Mouse (Mus musculus) forebrain, embryonic 14.5 days (tissue): ENCODE measurements at regions not wholly inside any gene's neighbourhood (a gene's known extent, or its start where the extent isn't known, plus 50 kb on each side); places are given as distances from the start of the nearest gene placed in this dataset.

Source experiments
- ATAC-seq: fragments of 200-750 bp; cut with Nextera tagmentation; 2 replicates; pipeline ENCODE4 v1.8.0; 2017; ENCODE audit warnings: mild to moderate bottlenecking, moderate library complexity
- DNase-seq: peaks from one replicate; pipeline ENCODE4 v3.0.0-alpha.2; 2015; ENCODE audit warnings: low spot score
- H3K27ac ChIP-seq: fragments of 300-500 bp; sonication (generic); 2 replicates; pipeline ENCODE4 v1.5.1; 2014; ENCODE audit warnings: low read depth, mild to moderate bottlenecking, control low read depth, low read length, moderate library complexity
- H3K27me3 ChIP-seq: fragments of 300-500 bp; sonication (generic); replicated peaks from 2 replicates; pipeline ENCODE4 v1.6.1; 2014; ENCODE audit warnings: low read length, control low read depth, mixed read lengths; ENCODE audit not compliant: control insufficient read depth, insufficient read depth
- H3K36me3 ChIP-seq: fragments of 300-500 bp; sonication (generic); 2 replicates; pipeline ENCODE4 v1.6.1; 2014; ENCODE audit warnings: low read length, control low read depth; ENCODE audit not compliant: control insufficient read depth, insufficient read depth
- H3K4me1 ChIP-seq: fragments of 300-500 bp; sonication (generic); 2 replicates; pipeline ENCODE4 v1.6.1; 2014; ENCODE audit warnings: antibody characterized with exemption, low read length, control low read depth; ENCODE audit not compliant: control insufficient read depth, insufficient read depth
- H3K4me2 ChIP-seq: fragments of 300-500 bp; sonication (generic); 2 replicates; pipeline ENCODE4 v1.6.1; 2014; ENCODE audit warnings: mild to moderate bottlenecking, control low read depth, low read length
- H3K4me3 ChIP-seq: fragments of 300-500 bp; sonication (generic); 2 replicates; pipeline ENCODE4 v1.5.1; 2014; ENCODE audit warnings: low read depth, low read length, control low read depth
- H3K9ac ChIP-seq: fragments of 300-500 bp; sonication (generic); 2 replicates; pipeline ENCODE4 v1.6.1; 2014; ENCODE audit warnings: mild to moderate bottlenecking, low read length, control low read depth, moderate library complexity
- H3K9me3 ChIP-seq: fragments of 300-500 bp; sonication (generic); replicated peaks from 2 replicates; pipeline ENCODE4 v1.6.1; 2016; ENCODE audit warnings: low read length, control low read depth, mixed read lengths; ENCODE audit not compliant: control insufficient read depth
- WGBS: fragments of 180-500 bp; shearing (Covaris S2); extraction: QIAGEN DNeasy Blood & Tissue Kit; methylation state at CpG from one replicate; pipeline ENCODE4 v1.1.7; 2014; 5-methylcytosine and 5-hydroxymethylcytosine counted together

DNA sequence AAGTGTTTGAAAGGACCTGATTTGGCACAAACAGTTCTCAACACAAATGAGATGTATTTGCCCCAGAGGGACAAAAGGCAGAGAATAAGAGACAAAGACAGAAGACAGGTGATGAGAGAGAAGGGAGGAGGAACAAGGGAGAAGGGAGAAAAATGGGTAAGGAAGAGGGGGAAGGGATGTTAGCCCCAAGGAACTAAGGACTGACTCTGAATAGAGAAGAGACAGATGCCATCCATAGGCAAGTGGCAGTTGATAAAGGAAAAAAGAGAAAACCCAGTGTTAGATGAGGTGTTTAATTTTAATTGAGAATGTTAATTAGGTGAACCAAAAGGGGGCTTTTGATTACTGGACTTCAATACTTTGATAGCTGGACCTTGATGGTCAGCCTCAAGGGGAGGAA, 137.4 kb upstream of the B430305J03Rik start:
- no peak overlapping the region for H3K9ac ChIP-seq
- H3K9me3 ChIP-seq, result no peaks in the 10 kb centered on the region
- no peaks in the 10 kb centered on the region for H3K27me3 ChIP-seq
- no peak overlapping the region for H3K4me3 ChIP-seq
- H3K4me2 ChIP-seq, result no peak overlapping the region
- DNase-seq (no peak), ATAC-seq (peak; percentile 37; the same call in 1 of the 2 replicates)
- no peaks in the 10 kb centered on the region for H3K4me1 ChIP-seq
- no peak overlapping the region for H3K27ac ChIP-seq
- H3K36me3 ChIP-seq, result no peaks in the 10 kb centered on the region

DNA sequence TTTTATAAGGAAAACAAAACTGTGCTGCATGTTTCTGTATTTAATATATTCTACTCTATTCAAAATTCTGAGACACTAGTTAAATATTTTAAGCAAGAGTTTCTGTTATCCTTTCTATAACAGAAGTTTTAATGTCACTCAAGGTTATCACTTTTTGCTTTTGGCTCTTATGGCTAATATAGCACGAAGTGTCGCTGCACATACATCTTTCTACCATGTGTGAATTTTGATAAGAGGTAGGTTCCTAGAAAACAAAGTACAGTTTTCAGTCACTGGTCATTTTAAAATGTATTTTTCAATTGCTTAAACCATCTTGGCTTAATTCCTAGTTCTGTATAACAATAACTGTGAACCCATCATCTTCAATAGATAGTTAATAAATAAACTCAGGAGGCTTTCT, 129.1 kb upstream of the B430305J03Rik start:
- no peaks in the 10 kb centered on the region for H3K9me3 ChIP-seq
- H3K36me3 ChIP-seq, result no peaks in the 10 kb centered on the region
- ATAC-seq (no peak), DNase-seq (no peak)
- no peak overlapping the region for H3K9ac ChIP-seq
- H3K4me1 ChIP-seq, result no peaks in the 10 kb centered on the region
- no peaks in the 10 kb centered on the region for H3K27me3 ChIP-seq
- WGBS, result 98% methylated on average over 2 of the region's 2 CpGs
- H3K27ac ChIP-seq, result no peak overlapping the region
- no peak overlapping the region for H3K4me3 ChIP-seq
- no peak overlapping the region for H3K4me2 ChIP-seq

DNA sequence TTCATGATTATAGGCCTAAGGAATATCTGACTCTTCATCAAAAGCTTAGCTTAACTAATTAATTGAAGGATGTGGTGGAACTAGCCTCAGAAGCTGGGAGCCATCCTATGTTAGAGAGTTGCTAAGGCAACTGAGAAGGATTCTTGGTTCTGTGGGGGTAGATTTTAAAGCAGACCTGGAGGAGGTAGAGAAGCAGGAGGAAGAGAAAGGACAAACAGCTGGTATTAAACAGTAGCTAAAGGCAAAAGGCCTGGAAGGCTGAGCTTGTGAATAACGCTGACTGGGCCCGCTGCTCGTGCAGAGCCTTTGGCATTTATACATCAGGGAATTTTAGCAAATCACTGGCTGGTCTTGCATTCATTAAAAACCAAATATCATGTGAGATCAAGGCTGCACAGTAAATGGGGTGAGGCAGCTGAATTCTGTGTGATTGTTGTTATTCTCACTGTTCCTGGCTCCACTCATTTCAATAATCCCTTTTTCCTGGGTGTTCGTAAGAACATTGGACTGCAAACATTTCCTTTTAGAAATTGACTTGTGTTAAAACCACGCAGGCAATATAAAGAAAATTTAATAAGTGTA, 121.1 kb upstream of the B430305J03Rik start:
- no peaks in the 10 kb centered on the region for H3K9me3 ChIP-seq
- no peak overlapping the region for H3K4me2 ChIP-seq
- H3K9ac ChIP-seq, result no peak overlapping the region
- no peak overlapping the region for H3K27ac ChIP-seq
- peak; percentile 18 for DNase-seq
- WGBS, result 61% methylated on average over 5 of the region's 5 CpGs
- H3K36me3 ChIP-seq, result no peaks in the 10 kb centered on the region
- no peak overlapping the region for H3K4me3 ChIP-seq
- 0 out of 2 replicates have a peak, but pooled peaks have one; percentile 15 for ATAC-seq
- H3K27me3 ChIP-seq, result no peaks in the 10 kb centered on the region
- H3K4me1 ChIP-seq, result no peaks in the 10 kb centered on the region

DNA sequence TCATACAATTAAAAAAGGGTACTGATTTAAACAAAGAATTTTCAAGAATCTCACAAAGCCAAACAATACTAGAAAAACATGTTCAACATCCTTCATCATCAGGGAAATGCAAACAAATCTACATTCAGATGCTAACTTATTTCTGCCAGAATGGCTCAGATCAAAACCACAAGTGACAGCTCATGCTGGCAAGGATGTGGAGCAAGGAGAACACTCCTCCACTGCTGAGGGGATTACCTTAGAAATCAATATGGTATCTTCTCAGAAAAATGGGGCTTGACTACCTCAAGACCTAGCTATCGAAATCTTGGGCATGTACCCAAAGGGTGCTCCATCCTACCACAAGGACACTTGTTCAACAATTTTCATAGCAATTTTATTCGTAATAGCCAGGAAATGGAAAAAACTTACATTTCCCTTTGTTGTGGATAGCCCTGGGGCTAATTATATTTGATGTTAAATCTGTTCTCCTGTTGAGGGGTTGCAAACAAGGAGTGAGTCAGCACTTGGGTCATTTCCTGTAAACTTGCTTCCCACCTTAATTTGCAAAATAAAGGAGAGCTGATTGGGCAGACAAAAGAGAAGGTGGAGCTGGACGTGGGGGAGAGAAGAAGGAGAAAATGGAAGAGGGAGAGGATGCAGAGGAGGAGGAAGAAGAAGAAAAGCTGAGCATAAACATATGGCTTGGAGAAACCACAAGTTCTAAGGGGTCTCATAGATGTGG, 113.3 kb upstream of the B430305J03Rik start:
- no peak overlapping the region for H3K9ac ChIP-seq
- no peak overlapping the region for H3K4me2 ChIP-seq
- DNase-seq, result no peak
- WGBS, result 66% methylated on average over 3 of the region's 3 CpGs
- H3K4me1 ChIP-seq, result no peaks in the 10 kb centered on the region
- no peaks in the 10 kb centered on the region for H3K9me3 ChIP-seq
- ATAC-seq, result no peak
- no peaks in the 10 kb centered on the region for H3K36me3 ChIP-seq
- no peak overlapping the region for H3K4me3 ChIP-seq
- no peak overlapping the region for H3K27ac ChIP-seq
- H3K27me3 ChIP-seq, result no peaks in the 10 kb centered on the region

DNA sequence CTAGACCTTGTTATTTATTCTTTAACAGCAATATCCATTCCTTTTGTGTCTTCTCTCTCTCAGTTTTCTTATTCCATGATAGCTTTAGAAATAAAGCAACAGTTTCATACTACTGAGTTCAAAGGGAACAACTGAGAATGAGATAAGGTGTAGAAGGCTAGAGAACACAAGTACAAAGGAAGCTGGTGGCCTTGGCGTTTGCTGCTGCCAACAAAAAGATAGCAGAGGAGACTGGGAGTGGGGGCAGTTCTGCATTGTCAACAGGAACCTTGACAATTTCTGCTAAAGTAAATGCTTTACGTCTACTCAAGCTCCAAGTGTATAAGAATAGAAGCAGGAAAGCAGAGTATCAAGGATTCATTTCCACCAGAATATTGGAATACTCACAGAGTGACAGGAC, 109.3 kb upstream of the B430305J03Rik start:
- DNase-seq (no peak), ATAC-seq (no peak)
- H3K9ac ChIP-seq, result no peak overlapping the region
- H3K27ac ChIP-seq, result no peak overlapping the region
- no peaks in the 10 kb centered on the region for H3K27me3 ChIP-seq
- H3K9me3 ChIP-seq, result no peaks in the 10 kb centered on the region
- no peak overlapping the region for H3K4me3 ChIP-seq
- H3K4me1 ChIP-seq, result no peaks in the 10 kb centered on the region
- H3K36me3 ChIP-seq, result no peaks in the 10 kb centered on the region
- 67% methylated on average over 2 of the region's 2 CpGs for WGBS
- no peak overlapping the region for H3K4me2 ChIP-seq

DNA sequence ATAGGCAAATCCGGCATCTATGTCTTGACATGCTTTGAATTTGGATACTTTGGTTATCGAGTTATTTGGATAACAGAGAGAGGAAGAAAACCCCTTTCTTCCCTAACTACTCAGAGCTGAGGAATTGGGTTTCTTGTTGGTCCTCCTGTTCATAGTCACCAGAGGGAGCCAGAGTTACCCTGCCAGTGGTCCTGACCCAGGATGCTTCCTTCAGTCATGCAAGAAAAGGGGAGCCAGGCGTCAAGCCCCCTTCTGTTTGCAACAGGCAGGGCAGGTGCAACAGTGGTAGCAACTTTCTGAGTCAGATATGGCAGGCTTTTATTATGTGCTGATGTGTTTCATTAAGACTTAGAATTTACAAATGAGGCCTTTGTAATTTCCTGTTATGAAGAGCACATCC, 101.4 kb upstream of the B430305J03Rik start:
- ATAC-seq (peak; percentile 67; the same call in 1 of the 2 replicates), DNase-seq (peak; percentile 59)
- no peak overlapping the region for H3K4me3 ChIP-seq
- no peak overlapping the region for H3K9ac ChIP-seq
- whole genome bisulfite sequencing, result 30% methylated on average over 3 of the region's 3 CpGs
- H3K27me3 ChIP-seq, result no peaks in the 10 kb centered on the region
- no peak overlapping the region for H3K4me2 ChIP-seq
- H3K9me3 ChIP-seq, result no peaks in the 10 kb centered on the region
- H3K27ac ChIP-seq, result no peak overlapping the region
- no peaks in the 10 kb centered on the region for H3K4me1 ChIP-seq
- H3K36me3 ChIP-seq, result no peaks in the 10 kb centered on the region

DNA sequence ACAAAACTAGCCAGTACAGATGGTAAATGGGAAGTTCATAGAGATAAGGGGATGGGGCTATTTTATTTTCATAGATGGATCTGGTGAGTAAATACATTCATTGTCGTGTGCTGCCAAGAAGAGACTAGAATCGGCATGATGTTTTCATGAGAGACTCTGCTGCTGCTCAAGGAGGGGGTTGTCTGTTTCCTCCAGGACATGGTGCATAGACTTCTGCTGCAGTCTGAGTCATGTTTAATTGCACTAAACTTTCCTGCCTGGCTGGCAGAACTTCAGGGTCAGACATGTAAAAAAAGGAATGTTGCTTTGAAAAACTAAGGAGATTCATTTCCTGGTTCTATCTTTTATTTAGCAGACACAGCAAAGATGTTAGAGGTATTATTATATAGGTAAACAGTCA, 100.9 kb upstream of the B430305J03Rik start:
- 90% methylated on average over 2 of the region's 2 CpGs for WGBS
- H3K4me1 ChIP-seq, result no peaks in the 10 kb centered on the region
- no peaks in the 10 kb centered on the region for H3K27me3 ChIP-seq
- no peak overlapping the region for H3K27ac ChIP-seq
- no peak for ATAC-seq
- no peak overlapping the region for H3K9ac ChIP-seq
- H3K36me3 ChIP-seq, result no peaks in the 10 kb centered on the region
- H3K4me2 ChIP-seq, result no peak overlapping the region
- H3K4me3 ChIP-seq, result no peak overlapping the region
- DNase-seq, result no peak
- H3K9me3 ChIP-seq, result no peaks in the 10 kb centered on the region

DNA sequence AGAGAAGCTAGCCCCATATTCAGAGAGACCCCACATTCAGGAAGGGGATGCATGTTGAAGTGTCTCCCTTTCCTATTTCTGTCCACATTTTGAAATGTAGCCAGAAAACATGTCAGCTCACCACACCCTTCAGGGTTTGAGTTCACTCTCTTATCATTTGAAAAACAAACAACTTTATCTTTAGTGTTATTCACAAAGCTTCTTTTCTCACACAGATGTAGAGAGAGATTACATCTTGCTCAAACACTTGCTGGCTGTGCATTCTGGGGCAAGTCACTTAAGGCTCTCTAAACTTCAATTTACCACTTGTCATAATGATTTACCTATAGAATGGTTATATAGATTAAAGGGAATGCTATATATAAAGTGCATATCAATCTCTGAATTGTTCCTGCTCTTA, 94.3 kb upstream of the B430305J03Rik start:
- H3K4me2 ChIP-seq, result no peak overlapping the region
- H3K9me3 ChIP-seq, result no peaks in the 10 kb centered on the region
- DNase-seq (no peak), ATAC-seq (no peak)
- H3K27ac ChIP-seq, result no peak overlapping the region
- H3K4me1 ChIP-seq, result no peaks in the 10 kb centered on the region
- no peaks in the 10 kb centered on the region for H3K27me3 ChIP-seq
- no peaks in the 10 kb centered on the region for H3K36me3 ChIP-seq
- no peak overlapping the region for H3K4me3 ChIP-seq
- H3K9ac ChIP-seq, result no peak overlapping the region

DNA sequence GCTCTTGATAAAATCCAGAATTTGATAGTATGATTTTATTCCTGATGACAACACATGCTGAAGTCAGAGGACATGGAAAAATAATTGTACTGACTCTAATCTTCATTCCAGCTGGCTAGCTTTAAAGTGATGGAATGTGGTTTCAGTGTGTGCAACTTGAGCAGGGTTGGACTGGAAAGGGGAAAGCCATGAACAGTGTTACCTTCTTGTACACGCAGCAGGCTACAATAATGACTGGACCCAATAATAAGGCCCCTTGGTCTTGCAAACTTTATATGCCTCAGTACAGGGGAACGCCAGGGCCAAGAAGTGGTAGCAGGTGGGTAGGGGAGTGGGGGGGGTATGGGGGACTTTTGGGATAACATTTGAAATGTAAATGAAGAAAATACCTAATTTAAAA, 90.8 kb upstream of the B430305J03Rik start:
- Histone ChIP-seq H3K27me3 (no peaks in the 10 kb centered on the region), H3K4me3 (no peak overlapping the region), H3K36me3 (no peaks in the 10 kb centered on the region), H3K4me1 (no peaks in the 10 kb centered on the region), H3K4me2 (no peak overlapping the region), H3K27ac (no peak overlapping the region), H3K9ac (no peak overlapping the region), H3K9me3 (no peaks in the 10 kb centered on the region)
- 90% methylated on average over 2 of the region's 2 CpGs for WGBS
- DNase-seq, result no peak
- ATAC-seq, result no peak
